In genomic region chrX:101515710-101516109, GRCm38 (mm10) we compare ENCODE assay signal across 10 mouse cellular contexts. TPM values are rescaled to one million over a fixed set of nuclear protein-coding genes. Genes with fewer than 3 reads are reported as not detected.
A peak's percentile ranks its signal among the peaks of the same experiment; 100 is the strongest.
DNase-seq lines count a peak whose midpoint lies in the region; ATAC-seq lines count a peak whose summit lies in the region.
"Had no signal": no experiment of that assay in that cellular context is flagged by ENCODE, and none has a peak within 500 bp of the region (broad histone marks: within the 10 kb centered on the region; RNA-seq: fewer than 3 reads in every experiment).

No protein-coding gene starts in this region.

- peak; percentile 40 for DNase-seq in CD4-positive, CD25-positive, alpha-beta regulatory T cell, adult 2 months (ENCODE audit: low read depth, low spot score)
- peak; percentile 12 for DNase-seq in layer of hippocampus, adult 11-12 months (ENCODE audit: low spot score)
- no peak for DNase-seq in layer of hippocampus, adult 8-10 months (ENCODE audit: low spot score in 2 of 2)
- peak; percentile 49 for DNase-seq in 3T3-L1 (ENCODE audit: low read depth, low spot score)
- peak; percentile 26 for DNase-seq in embryo, embryonic 10.5 days (ENCODE audit: low spot score)
- no peak for DNase-seq in cerebellum, postnatal 36 days
- DNase-seq in urinary bladder, postnatal 36 days (ENCODE audit: low spot score in 2 of 2) = no peak
- DNase-seq: spleen, adult 18-20 months had no signal

- no peak for ATAC-seq in CD4-positive, CD25-positive, alpha-beta regulatory T cell, adult 4 months
- ATAC-seq: hindbrain, embryonic 16.5 days had no signal

RNA-seq across cellular contexts. Expression of gene Taf1, which starts 16.8 kb away (rescaled TPM):
- 10 to 100 TPM; 22.3 to 24.9 TPM for polyA plus RNA-seq in CD4-positive, CD25-positive, alpha-beta regulatory T cell, adult 4 months (2017; shearing (Covaris generic))
- 10 to 100 TPM; 44.9 to 51.7 (median 48.5) TPM for total RNA-seq in layer of hippocampus, adult 8-10 months (2022)

Comparison
In these comparisons a context has a peak if more than half of its experiments do, and no peak if none do; other contexts are left out.
1. DNase-seq: peak in CD4-positive, CD25-positive, alpha-beta regulatory T cell, adult 2 months (single experiment), layer of hippocampus, adult 11-12 months (single experiment), 3T3-L1 (single experiment) and embryo, embryonic 10.5 days (single experiment); none in layer of hippocampus, adult 8-10 months (0 of 2), cerebellum, postnatal 36 days (0 of 2) and urinary bladder, postnatal 36 days (0 of 2).